Mouse (Mus musculus) CH12.LX (cell line): ENCODE measurements at regions not wholly inside any gene's neighbourhood (a gene's known extent, or its start where the extent isn't known, plus 50 kb on each side); places are given as distances from the start of the nearest gene placed in this dataset.

Experiments
- DNase-seq: peaks from one replicate; pipeline ENCODE4 v3.0.0-alpha.2; 2013; ENCODE audit errors: extremely low read depth
- H3K27ac ChIP-seq: 2 replicates; pipeline ENCODE4 v1.5.1; 2012; ENCODE audit warnings: low read depth, mild to moderate bottlenecking, control low read depth, moderate library complexity; ENCODE audit not compliant: insufficient read depth
- H3K27me3 ChIP-seq: replicated peaks from 2 replicates; pipeline ENCODE3; 2012; ENCODE audit warnings: inconsistent platforms
- H3K36me3 ChIP-seq, 2 experiments: replicated peaks in 1 of 2; 2 replicates each; pipeline versions ENCODE3 to v1.6.1; 2012; ENCODE audit warnings: inconsistent platforms in 1 of 2, low read length in 1 of 2, mild to moderate bottlenecking in 1 of 2, mixed read lengths in 1 of 2, moderate library complexity in 1 of 2; ENCODE audit not compliant: control insufficient read depth in 1 of 2, insufficient read depth in 1 of 2
- H3K4me1 ChIP-seq, 2 experiments: 2 replicates each; pipeline ENCODE4 v1.6.1; 2012; ENCODE audit warnings: inconsistent platforms in 1 of 2, moderate library complexity in 1 of 2; ENCODE audit not compliant: insufficient read depth in 2 of 2, control insufficient read depth in 1 of 2
- H3K4me2 ChIP-seq: 2 replicates; pipeline ENCODE4 v1.6.1; 2012; ENCODE audit warnings: low read depth, mild to moderate bottlenecking, control low read depth; ENCODE audit not compliant: poor library complexity, insufficient read depth, severe bottlenecking
- H3K4me3 ChIP-seq, 3 experiments: fragments of 150-350 bp in 1 of 3; sonication (generic) in 1 of 3; replicated peaks in 1 of 3; 2 replicates each; pipeline versions ENCODE3 to v1.5.1; 2011 to 2012; ENCODE audit warnings: low read depth in 2 of 3, low read length in 2 of 3, mild to moderate bottlenecking in 2 of 3, moderate library complexity in 2 of 3, control low read depth in 1 of 3, improper control_type of control experiment in 1 of 3, inconsistent platforms in 1 of 3, mixed read lengths in 1 of 3; ENCODE audit not compliant: poor library complexity in 1 of 3
- H3K79me2 ChIP-seq: replicated peaks from 2 replicates; pipeline ENCODE4 v1.6.1; 2012; ENCODE audit warnings: mild to moderate bottlenecking, moderate library complexity; ENCODE audit not compliant: control insufficient read depth, poor library complexity, insufficient read depth, severe bottlenecking; ENCODE audit errors: extremely low read depth
- H3K9ac ChIP-seq: 2 replicates; pipeline ENCODE4 v1.6.1; 2012; ENCODE audit warnings: low read depth, mild to moderate bottlenecking, control low read depth, moderate library complexity; ENCODE audit not compliant: insufficient read depth
- H3K9me3 ChIP-seq: replicated peaks from 2 replicates; pipeline ENCODE3; 2012; ENCODE audit warnings: low read length, inconsistent platforms, mixed read lengths
- CHD2 ChIP-seq: IDR thresholded peaks from 2 replicates; pipeline ENCODE4 v1.6.1; 2011; ENCODE audit warnings: low read length, improper control_type of control experiment
- CTCF ChIP-seq, 2 experiments: IDR thresholded peaks in 1 of 2; conservative IDR thresholded peaks in 1 of 2; 2 replicates each; pipeline ENCODE4 v1.5.1; 2011 to 2012; ENCODE audit warnings: low read depth in 2 of 2, low read length in 2 of 2, improper control_type of control experiment in 1 of 2, inconsistent platforms in 1 of 2, mild to moderate bottlenecking in 1 of 2, moderate library complexity in 1 of 2
- E2F4 ChIP-seq: IDR thresholded peaks from 2 replicates; pipeline ENCODE4 v1.6.1; 2011; ENCODE audit warnings: low read depth, low read length, improper control_type of control experiment; ENCODE audit not compliant: insufficient replicate concordance
- EP300 ChIP-seq: IDR thresholded peaks from 2 replicates; pipeline ENCODE4 v1.6.1; 2011; ENCODE audit warnings: low read length, improper control_type of control experiment
- ETS1 ChIP-seq: conservative IDR thresholded peaks from 2 replicates; pipeline ENCODE4 v1.6.1; 2012; ENCODE audit warnings: low read depth, mild to moderate bottlenecking, inconsistent platforms, low read length, improper control_type of control experiment, moderate library complexity
- GABPA ChIP-seq: IDR thresholded peaks from 2 replicates; pipeline ENCODE4 v1.6.1; 2012; ENCODE audit warnings: low read depth, low read length, improper control_type of control experiment, inconsistent platforms; ENCODE audit not compliant: insufficient replicate concordance
- KAT2A ChIP-seq: IDR thresholded peaks from 2 replicates; pipeline ENCODE4 v1.6.1; 2012; ENCODE audit warnings: low read length, improper control_type of control experiment, inconsistent platforms; ENCODE audit not compliant: insufficient replicate concordance
- MAFK ChIP-seq: IDR thresholded peaks from 2 replicates; pipeline ENCODE4 v1.6.1; 2011; ENCODE audit warnings: low read length, improper control_type of control experiment; ENCODE audit not compliant: insufficient replicate concordance
- MAX ChIP-seq: IDR thresholded peaks from 2 replicates; pipeline ENCODE4 v1.6.1; 2011; ENCODE audit warnings: low read length, improper control_type of control experiment
- MAZ ChIP-seq: IDR thresholded peaks from 2 replicates; pipeline ENCODE4 v1.6.1; 2012; ENCODE audit warnings: low read depth, mild to moderate bottlenecking, inconsistent platforms, low read length, improper control_type of control experiment, moderate library complexity
- MYC ChIP-seq: IDR thresholded peaks from 2 replicates; pipeline ENCODE4 v1.6.1; 2011; ENCODE audit warnings: low read depth, mild to moderate bottlenecking, improper control_type of control experiment, low read length
- NRF1 ChIP-seq: IDR thresholded peaks from 2 replicates; pipeline ENCODE4 v1.6.1; 2014; ENCODE audit warnings: low read depth, mild to moderate bottlenecking, inconsistent platforms, low read length, improper control_type of control experiment, moderate library complexity
- PAX5 ChIP-seq: IDR thresholded peaks from 2 replicates; pipeline ENCODE4 v1.6.1; 2012; ENCODE audit warnings: low read length, inconsistent platforms, mixed read lengths
- POLR2AphosphoS2 ChIP-seq: IDR thresholded peaks from 2 replicates; pipeline ENCODE4 v1.6.1; 2011; ENCODE audit warnings: low read depth, low read length, improper control_type of control experiment
- RAD21 ChIP-seq: IDR thresholded peaks from 2 replicates; pipeline ENCODE4 v1.6.1; 2011; ENCODE audit warnings: low read depth, mild to moderate bottlenecking, low read length, improper control_type of control experiment, moderate library complexity
- RCOR1 ChIP-seq: conservative IDR thresholded peaks from 2 replicates; pipeline ENCODE4 v1.6.1; 2012; ENCODE audit warnings: low read depth, mild to moderate bottlenecking, inconsistent platforms, low read length, improper control_type of control experiment
- SMC3 ChIP-seq: IDR thresholded peaks from 2 replicates; pipeline ENCODE4 v1.6.1; 2011; ENCODE audit warnings: low read depth, low read length, improper control_type of control experiment
- TBP ChIP-seq: conservative IDR thresholded peaks from 2 replicates; pipeline ENCODE4 v1.6.1; 2011; ENCODE audit warnings: low read depth, low read length, improper control_type of control experiment
- TCF12 ChIP-seq: IDR thresholded peaks from 2 replicates; pipeline ENCODE4 v1.6.1; 2014; ENCODE audit warnings: low read depth, mild to moderate bottlenecking, inconsistent platforms, low read length, improper control_type of control experiment
- USF2 ChIP-seq: conservative IDR thresholded peaks from 2 replicates; pipeline ENCODE4 v1.6.1; 2011; ENCODE audit warnings: low read depth, low read length, improper control_type of control experiment
- ZKSCAN1 ChIP-seq: IDR thresholded peaks from 2 replicates; pipeline ENCODE4 v1.6.1; 2012; ENCODE audit warnings: low read depth, inconsistent platforms, low read length, improper control_type of control experiment, borderline replicate concordance
- ZMIZ1 ChIP-seq: IDR thresholded peaks from 2 replicates; pipeline ENCODE4 v1.6.1; 2012; ENCODE audit warnings: low read depth, mild to moderate bottlenecking, inconsistent platforms, low read length, improper control_type of control experiment
- ZNF384 ChIP-seq: IDR thresholded peaks from 2 replicates; pipeline ENCODE4 v1.6.1; 2012; ENCODE audit warnings: low read depth, low read length, improper control_type of control experiment, inconsistent platforms
- dilution Hi-C: fragments of 300-500 bp; cut with MboI; formaldehyde crosslinking; loops from 2 replicates; pipeline ENCODE4 v1.14.3; 2020; ENCODE audit warnings: low sequenced_read_pairs; ENCODE audit not compliant: extremely low pct_unique_long_range_greater_than_20kb, extremely low pct_ligation_motif_present
- in situ Hi-C: fragments of 300-500 bp; cut with MboI; formaldehyde crosslinking; loops from 3 replicates; pipeline ENCODE4 v1.14.3; 2019; ENCODE audit warnings: low sequenced_read_pairs, low pct_ligation_motif_present, low pct_unique_long_range_greater_than_20kb, mixed read lengths

DNA sequence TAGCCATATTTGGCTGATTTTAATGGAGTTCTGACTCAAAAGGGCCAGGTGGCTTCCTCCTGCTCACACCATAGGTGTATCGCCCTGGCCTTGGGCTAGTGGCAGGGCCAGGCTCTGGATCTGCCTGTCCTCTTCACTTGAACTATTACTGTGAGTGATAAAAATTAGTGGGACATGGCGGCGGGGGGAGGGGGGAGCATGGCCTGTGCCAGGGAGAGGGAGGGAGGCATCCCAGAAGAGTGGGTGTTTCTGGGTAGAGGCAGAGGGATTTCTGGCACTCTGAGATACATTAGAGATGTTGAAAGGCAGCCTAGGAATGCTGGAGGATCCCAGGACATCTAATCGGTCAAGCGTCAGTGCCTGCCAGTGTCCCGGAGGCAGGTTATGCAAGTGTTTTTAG is 395.4 kb downstream of the Tbc1d22a start:
- H3K9ac ChIP-seq: no peak overlapping the region
- H3K4me3 ChIP-seq: no peak overlapping the region
- H3K27me3 ChIP-seq: no peaks in the 10 kb centered on the region
- H3K79me2 ChIP-seq: no peaks in the 10 kb centered on the region
- dilution Hi-C loops (no loop called here), in situ Hi-C loops (no loop called here)
- peaks cover 13% of the 10 kb centered on the region for H3K9me3 ChIP-seq
- H3K4me2 ChIP-seq: no peak overlapping the region
- no peaks in the 10 kb centered on the region for H3K4me1 ChIP-seq
- TF ChIP-seq NRF1: no peak
- TF ChIP-seq CHD2: no peak
- no peak for TF ChIP-seq MAFK
- TF ChIP-seq EP300: no peak
- TF ChIP-seq PAX5: no peak
- no peak for TF ChIP-seq ZKSCAN1
- TF ChIP-seq MYC: no peak
- no peak for TF ChIP-seq USF2
- no peak for TF ChIP-seq POLR2AphosphoS2
- TF ChIP-seq RAD21: no peak
- no peak for TF ChIP-seq ZMIZ1
- no peak for TF ChIP-seq TCF12
- no peak for TF ChIP-seq RCOR1
- no peak for TF ChIP-seq ETS1
- no peak for DNase-seq
- H3K27ac ChIP-seq: no peak overlapping the region
- H3K36me3 ChIP-seq: no peaks in the 10 kb centered on the region

DNA sequence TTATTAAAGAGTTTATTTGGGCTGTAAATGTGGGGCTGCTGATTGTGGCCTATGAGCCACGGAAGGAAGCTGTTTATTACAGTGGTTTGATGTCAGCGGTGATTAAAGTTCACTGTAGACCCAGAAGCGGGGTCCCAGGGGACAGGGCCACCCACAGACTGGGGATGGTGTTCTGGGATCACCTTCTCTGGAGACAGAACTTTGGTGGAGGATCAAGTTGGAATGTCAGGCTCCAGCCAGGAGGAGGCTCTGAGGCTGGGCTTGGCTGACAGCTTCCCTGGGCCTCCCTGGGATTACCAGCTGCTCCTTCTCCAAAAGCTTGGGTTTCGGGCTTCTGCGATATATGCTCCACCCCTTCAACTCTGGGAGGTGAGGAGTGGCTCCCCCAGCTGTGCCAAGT is 417.1 kb downstream of the Tbc1d22a start:
- no peaks in the 10 kb centered on the region for H3K27me3 ChIP-seq
- H3K79me2 ChIP-seq: no peaks in the 10 kb centered on the region
- H3K4me2 ChIP-seq: no peak overlapping the region
- dilution Hi-C loops: no loop called here
- in situ Hi-C loops: no loop called here
- H3K4me1 ChIP-seq: no peaks in the 10 kb centered on the region
- no peak overlapping the region for H3K27ac ChIP-seq
- no peaks in the 10 kb centered on the region for H3K36me3 ChIP-seq
- no peak overlapping the region for H3K4me3 ChIP-seq
- TF ChIP-seq MYC: no peak
- no peak for TF ChIP-seq CTCF (conservative IDR thresholded peaks at IDR 0.05 in 1 of 2, IDR thresholded peaks at IDR 0.05 in 1 of 2; ENCODE audit: low read depth in 2 of 2, low read length in 2 of 2)
- TF ChIP-seq ZNF384: no peak
- TF ChIP-seq ZMIZ1: no peak
- TF ChIP-seq RAD21: no peak
- TF ChIP-seq ETS1: no peak
- TF ChIP-seq MAX: no peak
- no peak for TF ChIP-seq GABPA
- no peak for TF ChIP-seq SMC3
- no peak for TF ChIP-seq MAZ
- no peak for TF ChIP-seq KAT2A
- TF ChIP-seq E2F4: no peak
- no peak for TF ChIP-seq TBP
- peaks cover 21% of the 10 kb centered on the region for H3K9me3 ChIP-seq
- no peak overlapping the region for H3K9ac ChIP-seq
- DNase-seq: no peak
